Mouse (Mus musculus) small intestine, adult 2 months (tissue): ENCODE results near the gene Btbd2. TPM values are rescaled to one million over a fixed set of nuclear protein-coding genes. Genes with fewer than 3 reads are reported as not detected.

Experiments
- H3K27ac ChIP-seq: fragments of 200-500 bp; 2 replicates; pipeline ENCODE4 v1.5.1; 2012; ENCODE audit warnings: low read depth, low read length, control low read depth, inconsistent platforms; ENCODE audit not compliant: insufficient read depth
- H3K27me3 ChIP-seq: fragments of 200-500 bp; 2 replicates; pipeline ENCODE4 v1.6.1; 2012; ENCODE audit warnings: mild to moderate bottlenecking, moderate library complexity, low read length, inconsistent platforms; ENCODE audit not compliant: control insufficient read depth, insufficient read depth
- H3K36me3 ChIP-seq: fragments of 200-500 bp; 2 replicates; pipeline ENCODE4 v1.6.1; 2012; ENCODE audit warnings: mild to moderate bottlenecking, low read length, control low read depth, inconsistent platforms; ENCODE audit not compliant: control insufficient read depth, insufficient read depth
- H3K4me1 ChIP-seq: fragments of 200-500 bp; 2 replicates; pipeline ENCODE4 v1.6.1; 2012; ENCODE audit warnings: low read length, inconsistent platforms, mixed read lengths; ENCODE audit not compliant: control insufficient read depth, insufficient read depth, insufficient read length
- H3K4me3 ChIP-seq: fragments of 200-500 bp; 2 replicates; pipeline ENCODE4 v1.5.1; 2012; ENCODE audit warnings: low read depth, mild to moderate bottlenecking, control low read depth, inconsistent platforms, low read length, moderate library complexity
- CTCF ChIP-seq: fragments of 200-500 bp; IDR thresholded peaks from 2 replicates; pipeline ENCODE4 v1.5.1; 2012; ENCODE audit warnings: low read depth, mild to moderate bottlenecking, control low read depth, inconsistent platforms, low read length, moderate library complexity, mixed read lengths; ENCODE audit not compliant: insufficient replicate concordance, insufficient read length; ENCODE audit errors: extremely low read depth
- POLR2A ChIP-seq: fragments of 200-500 bp; IDR thresholded peaks from 2 replicates; pipeline ENCODE4 v1.6.1; 2012; ENCODE audit warnings: low read depth, mild to moderate bottlenecking, control low read depth, inconsistent platforms, low read length, moderate library complexity
- WGBS: fragments of 180-500 bp; shearing (Covaris S2); methylation state at CpG from one replicate; pipeline ENCODE4 v1.1.7; 2018; 5-methylcytosine and 5-hydroxymethylcytosine counted together
- polyA plus RNA-seq: library from polyadenylated mRNA; depleted of rRNA; stranded (reverse); fragments of >200 nt; gene quantifications from 2 replicates; pipeline ENCODE4 v1.2.3, GENCODE M21; 2012; rRNA removed

Gene Btbd2
- 45.4 and 84.1 TPM in 2 replicates for polyA plus RNA-seq

DNA sequence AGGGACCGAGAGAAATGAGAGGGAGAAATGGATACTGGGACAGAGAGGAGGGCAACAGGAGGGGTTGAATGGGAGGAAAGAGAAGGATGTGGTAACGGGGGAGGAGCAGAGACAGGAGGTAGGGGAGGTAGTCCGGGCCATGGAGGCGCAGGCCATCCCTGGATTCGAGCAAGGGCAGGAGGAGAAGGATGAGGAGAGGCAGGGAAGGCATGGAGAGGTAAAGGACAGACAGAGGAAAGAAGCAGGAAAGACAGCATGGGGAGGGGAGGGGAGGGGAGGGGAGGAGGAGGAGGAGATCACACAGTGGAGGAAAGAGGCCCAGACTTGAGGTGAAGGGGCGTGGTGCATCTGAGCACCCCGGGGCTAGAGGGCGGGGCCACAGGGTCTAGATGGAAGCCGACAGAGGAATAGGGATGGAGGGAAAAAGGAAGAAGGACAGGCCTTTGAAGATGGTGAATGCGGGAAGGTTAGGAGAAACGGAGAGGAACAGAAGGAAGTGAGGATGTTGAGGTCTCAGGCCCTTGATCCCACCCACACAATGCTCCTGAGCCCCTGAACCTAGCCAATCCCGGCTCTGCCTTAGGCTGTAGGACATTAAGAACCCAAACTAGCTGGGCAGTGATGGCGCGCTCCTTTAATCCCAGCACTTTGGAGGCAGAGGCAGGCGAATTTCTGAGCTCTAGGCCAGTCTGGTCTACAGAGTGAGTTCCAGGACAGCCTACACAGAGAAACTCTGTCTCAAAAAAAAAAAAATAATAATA, at the start of gene Btbd2:
Gene Btbd2, minus strand, starts transcription at position 209 of the 761 bp plus-strand sequence.
- Histone ChIP-seq H3K4me3 (peak within 1 kb of the TSS; percentile 85), H3K36me3 (no peaks in the 10 kb centered on the region; the same call in 1 of the 2 replicates), H3K27me3 (no peaks in the 10 kb centered on the region), H3K4me1 (peaks cover 20% of the 10 kb centered on the region), H3K27ac (peak within 1 kb of the TSS; percentile 100)
- no peak; the same call in 1 of the 2 replicates for TF ChIP-seq POLR2A
- no peak for TF ChIP-seq CTCF
- WGBS: 16% methylated on average over 15 of the region's 15 CpGs

DNA sequence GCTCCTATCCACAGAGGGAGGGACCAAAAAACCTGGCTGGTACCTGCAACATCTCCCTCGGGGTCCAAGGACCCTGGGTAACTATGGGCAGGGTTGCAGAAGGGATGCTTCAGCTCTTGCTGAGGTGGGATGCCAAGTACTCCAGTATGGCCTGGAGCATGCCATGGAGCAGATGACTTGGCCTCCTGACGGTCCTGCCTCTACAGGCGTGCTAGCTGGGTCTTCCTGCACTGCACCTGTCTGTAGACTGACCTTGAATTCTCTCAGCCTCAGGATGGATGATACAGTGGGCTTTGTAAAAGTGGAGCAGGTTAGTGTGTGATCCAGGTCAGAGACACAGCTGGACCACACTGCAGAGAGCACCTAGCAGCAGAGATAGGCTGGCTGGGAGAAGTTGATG, 48.6 kb upstream of the Btbd2 start:
- Histone ChIP-seq H3K4me3 (no peak overlapping the region), H3K27me3 (no peaks in the 10 kb centered on the region), H3K27ac (no peak overlapping the region), H3K36me3 (peaks cover 37% of the 10 kb centered on the region), H3K4me1 (peaks cover 13% of the 10 kb centered on the region)
- TF ChIP-seq POLR2A (no peak), CTCF (no peak)
- 68% methylated on average over 3 of the region's 3 CpGs for WGBS

DNA sequence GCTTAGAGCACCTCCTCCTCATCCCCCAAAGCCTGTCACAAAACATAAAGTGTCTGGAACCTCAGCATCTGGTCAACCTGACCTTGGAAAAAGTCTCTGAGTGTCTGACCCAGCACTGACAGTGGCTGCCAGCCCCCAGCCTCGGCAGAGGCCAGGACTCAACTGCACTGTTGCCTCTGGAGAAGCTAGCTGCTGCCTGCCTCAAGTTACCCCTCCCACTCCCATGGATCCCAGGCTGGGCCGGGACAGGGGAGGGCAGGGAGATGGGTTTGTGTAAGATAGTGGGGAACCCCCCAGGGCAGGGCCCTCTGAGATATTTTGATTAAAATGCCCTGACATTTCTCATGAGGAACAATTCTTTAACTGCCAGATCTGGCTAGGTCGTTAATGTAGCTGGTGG, 48.2 kb upstream of the Btbd2 start:
- peaks cover 13% of the 10 kb centered on the region for H3K4me1 ChIP-seq
- 63% methylated on average over 3 of the region's 3 CpGs for WGBS
- H3K36me3 ChIP-seq: peaks cover 33% of the 10 kb centered on the region
- no peak for TF ChIP-seq CTCF
- TF ChIP-seq POLR2A: no peak
- H3K27me3 ChIP-seq: no peaks in the 10 kb centered on the region
- no peak overlapping the region for H3K27ac ChIP-seq
- H3K4me3 ChIP-seq: no peak overlapping the region

DNA sequence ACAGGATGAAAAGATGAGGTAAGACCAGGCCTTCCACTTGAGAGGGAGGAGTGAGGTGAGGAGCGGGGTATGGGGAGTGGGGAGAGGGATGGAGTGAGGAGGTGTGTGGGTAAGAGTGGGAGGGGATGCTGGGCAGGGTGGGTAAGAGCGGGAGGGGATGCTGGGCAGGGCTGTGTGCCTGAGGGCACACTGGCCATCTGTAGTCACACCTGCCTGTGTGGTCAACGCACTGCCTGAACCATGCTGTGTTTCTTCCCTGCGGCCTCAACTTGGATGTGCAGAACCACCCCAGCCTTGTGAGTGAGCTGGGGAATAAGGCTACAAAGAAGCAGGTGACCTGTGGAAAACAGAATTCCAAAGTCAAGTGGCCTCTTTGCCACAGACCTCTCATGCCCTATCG, 47.5 kb upstream of the Btbd2 start:
- WGBS: 95% methylated on average over 5 of the region's 5 CpGs
- Histone ChIP-seq H3K36me3 (peaks cover 26% of the 10 kb centered on the region), H3K4me1 (peaks cover 15% of the 10 kb centered on the region), H3K27ac (no peak overlapping the region), H3K4me3 (no peak overlapping the region), H3K27me3 (no peaks in the 10 kb centered on the region)
- TF ChIP-seq CTCF (no peak), POLR2A (no peak)

DNA sequence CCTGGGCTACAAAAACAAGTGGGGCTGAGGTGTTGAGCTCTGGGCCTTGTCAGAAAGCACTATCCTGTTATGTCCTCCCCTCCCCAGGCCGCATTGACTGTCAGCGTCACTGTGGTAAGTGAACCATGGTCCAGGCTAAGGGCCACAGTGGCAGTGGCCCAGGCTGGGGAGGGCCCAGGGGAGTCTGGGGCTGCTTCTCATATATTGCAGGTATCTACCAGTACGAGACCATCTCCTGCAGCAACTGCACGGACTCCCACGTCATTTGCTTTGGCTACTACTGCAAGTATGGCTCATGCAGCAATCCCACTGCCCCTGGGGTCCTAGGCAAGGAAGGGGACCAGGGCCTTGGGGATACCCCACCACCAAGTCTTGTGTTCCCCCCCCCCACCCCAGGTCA, 46.8 kb upstream of the Btbd2 start:
- 91% methylated on average over 5 of the region's 5 CpGs for WGBS
- no peak overlapping the region for H3K27ac ChIP-seq

DNA sequence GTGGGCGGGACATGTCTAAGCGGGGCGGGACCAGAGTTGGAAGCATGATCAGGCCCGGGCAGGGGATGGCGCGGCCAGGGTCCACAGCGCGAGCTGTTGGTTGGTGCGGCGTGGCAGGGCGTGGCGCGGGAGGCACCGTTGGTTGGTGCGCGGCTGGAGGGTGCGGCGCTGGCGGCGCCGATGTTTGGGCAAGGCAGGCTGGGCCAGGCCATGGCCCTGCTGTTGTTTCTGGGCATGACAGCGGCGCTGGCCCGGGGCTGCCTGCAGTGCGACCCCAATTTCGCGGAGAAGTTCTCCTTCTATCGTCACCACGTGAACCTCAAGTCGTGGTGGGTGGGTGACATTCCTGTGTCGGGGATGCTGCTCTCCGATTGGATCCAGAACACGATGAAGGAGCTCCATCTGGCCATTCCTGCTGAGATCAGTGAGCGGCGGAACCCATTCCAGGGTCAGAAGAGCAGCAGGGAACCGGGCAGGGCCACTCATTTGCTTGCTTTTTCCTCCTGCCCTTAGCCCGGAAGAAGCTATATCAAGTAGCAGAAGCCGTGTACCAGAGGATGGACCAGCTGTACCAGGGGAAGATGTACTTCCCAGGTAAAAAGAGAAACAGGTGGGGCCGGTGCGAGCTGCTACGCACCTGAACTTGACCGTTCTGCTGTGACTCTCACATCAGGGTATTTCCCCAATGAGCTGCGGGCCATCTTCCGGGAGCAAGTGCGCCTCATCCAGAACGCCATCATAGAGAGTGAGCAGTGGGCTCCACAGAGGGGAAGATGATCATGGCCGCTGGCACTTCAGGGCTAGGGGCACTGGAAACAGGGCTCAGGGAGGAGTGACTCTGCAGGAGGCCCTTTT, 45.9 kb upstream of the Btbd2 start:
- H3K36me3 ChIP-seq: peaks cover 11% of the 10 kb centered on the region; the same call in 1 of the 2 replicates
- peak overlapping the region; percentile 74 for H3K4me3 ChIP-seq
- H3K4me1 ChIP-seq: peaks cover 15% of the 10 kb centered on the region
- H3K27ac ChIP-seq: peak overlapping the region; percentile 73
- H3K27me3 ChIP-seq: no peaks in the 10 kb centered on the region
- TF ChIP-seq POLR2A (peak; percentile 21; the same call in 1 of the 2 replicates), CTCF (no peak)
- 1% methylated on average over 47 of the region's 47 CpGs for WGBS

More for the DNA sequence above, 46.8 kb upstream of the Btbd2 start:
- H3K4me1 ChIP-seq: peaks cover 15% of the 10 kb centered on the region
- TF ChIP-seq POLR2A: no peak
- no peak for TF ChIP-seq CTCF
- no peak overlapping the region for H3K4me3 ChIP-seq
- no peaks in the 10 kb centered on the region for H3K27me3 ChIP-seq
- H3K36me3 ChIP-seq: peaks cover 19% of the 10 kb centered on the region
